Mouse (Mus musculus): Measurements from ENCODE around the gene Gdpd3.

Gene Gdpd3

GRCm38 (mm10) chr7:126793456-126794270 is 27.5 kb downstream of the Gdpd3 start:
- TF ChIP-seq GATA4 (IDR thresholded peaks at IDR 0.05; ENCODE audit: insufficient replicate concordance, low read length), result no peak

- no peak for TF ChIP-seq GATA4 (IDR thresholded peaks at IDR 0.05; ENCODE audit: insufficient replicate concordance, low read length)
Observed at GRCm38 (mm10) chr7:126794271-126794605, 28.1 kb downstream of the Gdpd3 start.

- TF ChIP-seq GATA4 (IDR thresholded peaks at IDR 0.05; ENCODE audit: insufficient replicate concordance, low read length), result no peak
Observed at GRCm38 (mm10) chr7:126795387-126796317, 29.5 kb downstream of the Gdpd3 start.

GRCm38 (mm10) chr7:126796350-126796932 is 30.3 kb downstream of the Gdpd3 start:
- TF ChIP-seq GATA4 (IDR thresholded peaks at IDR 0.05; ENCODE audit: insufficient replicate concordance, low read length), result no peak

GRCm38 (mm10) chr7:126797411-126798126 is 31.4 kb downstream of the Gdpd3 start, which contains the start of gene Fam57b:
Gene Fam57b (plus strand): TSS chr7:126797668.
- TF ChIP-seq GATA4 (IDR thresholded peaks at IDR 0.05; ENCODE audit: insufficient replicate concordance, low read length), result no peak

GRCm38 (mm10) chr7:126798127-126799049 is 32.3 kb downstream of the Gdpd3 start:
- TF ChIP-seq GATA4 (IDR thresholded peaks at IDR 0.05; ENCODE audit: insufficient replicate concordance, low read length), result no peak

GRCm38 (mm10) chr7:126799050-126799467 is 32.9 kb downstream of the Gdpd3 start:
- no peak for TF ChIP-seq GATA4 (IDR thresholded peaks at IDR 0.05; ENCODE audit: insufficient replicate concordance, low read length)

- TF ChIP-seq GATA4 (IDR thresholded peaks at IDR 0.05; ENCODE audit: insufficient replicate concordance, low read length), result no peak
Observed at GRCm38 (mm10) chr7:126799468-126800268, 33.5 kb downstream of the Gdpd3 start.

GRCm38 (mm10) chr7:126800269-126801056 is 34.3 kb downstream of the Gdpd3 start:
- TF ChIP-seq GATA4 (IDR thresholded peaks at IDR 0.05; ENCODE audit: insufficient replicate concordance, low read length), result no peak

GRCm38 (mm10) chr7:126801057-126801422 is 34.9 kb downstream of the Gdpd3 start:
- no peak for TF ChIP-seq GATA4 (IDR thresholded peaks at IDR 0.05; ENCODE audit: insufficient replicate concordance, low read length)

GRCm38 (mm10) chr7:126802134-126802889 is 36.2 kb downstream of the Gdpd3 start:
- TF ChIP-seq GATA4 (IDR thresholded peaks at IDR 0.05; ENCODE audit: insufficient replicate concordance, low read length), result no peak

GRCm38 (mm10) chr7:126803181-126803580 is 37.0 kb downstream of the Gdpd3 start:
- no peak for TF ChIP-seq GATA4 (IDR thresholded peaks at IDR 0.05; ENCODE audit: insufficient replicate concordance, low read length)
